Mouse (Mus musculus): ENCODE measurements around the gene Hmcn1.

- TF ChIP-seq POLR2A (IDR thresholded peaks at IDR 0.05; ENCODE audit: low read depth, low read length) (no peak), CTCF (IDR thresholded peaks at IDR 0.05; ENCODE audit: extremely low read depth, insufficient read length, insufficient replicate concordance, low read depth, low read length) (no peak)
Observed at GRCm38 (mm10) chr1:151040290-151040689, 47.1 kb upstream of the Hmcn1 start.

Measured in small intestine, adult 2 months (tissue).